Mouse (Mus musculus): ENCODE measurements around the gene Psmb11.

GRCm38 (mm10) chr14:54576241-54577088 is 44.8 kb upstream of the Psmb11 start:
- no peak for TF ChIP-seq FOSL1 (IDR thresholded peaks at IDR 0.05; ENCODE audit: insufficient read depth, low read length, poor library complexity, severe bottlenecking)
- no peak for TF ChIP-seq CTCF (IDR thresholded peaks at IDR 0.05; ENCODE audit: control insufficient read depth, insufficient read depth, insufficient read length)
- TF ChIP-seq USF1 (IDR thresholded peaks at IDR 0.05; ENCODE audit: low read depth): no peak
- TF ChIP-seq MYOD1 (IDR thresholded peaks at IDR 0.05; ENCODE audit: control insufficient read depth, insufficient read length, low read depth): no peak
- TF ChIP-seq MYOG (IDR thresholded peaks at IDR 0.05; ENCODE audit: control insufficient read depth, extremely low read depth, insufficient read length): no peak
- no peak for TF ChIP-seq MAX (IDR thresholded peaks at IDR 0.05)
- TF ChIP-seq CEBPB (IDR thresholded peaks at IDR 0.05; ENCODE audit: low read depth): no peak

Data from C2C12 (cell line).